Mouse (Mus musculus): ENCODE measurements around the gene Ccdc157.
"Not testable (repeated sequence)": the region's sequence is repeated elsewhere in the genome, so short reads cannot be mapped to it uniquely, and the experiment has no call there.

GRCm38 (mm10) chr11:4185480-4185879 is 25.4 kb upstream of the Ccdc157 start:
- not testable (repeated sequence) for TF ChIP-seq CTCF, POLR2A (IDR thresholded peaks at IDR 0.05; ENCODE audit: extremely low read depth, insufficient read depth, low read length)

All from cortical plate, adult 2 months (tissue).